Mouse (Mus musculus) heart, postnatal 0 days (tissue): ENCODE results near the gene Syt3. TPM values are rescaled to one million over a fixed set of nuclear protein-coding genes. Genes with fewer than 3 reads are reported as not detected.

ENCODE experiments used
- ATAC-seq: fragments of 200-750 bp; cut with Nextera tagmentation; 2 replicates; pipeline ENCODE4 v1.8.0; 2017; ENCODE audit warnings: low read depth, moderate number of reproducible peaks, moderate library complexity; ENCODE audit not compliant: insufficient read depth
- DNase-seq: peaks from one replicate; pipeline ENCODE4 v3.0.0-alpha.2; 2016; ENCODE audit warnings: low spot score
- H3K27ac ChIP-seq: fragments of 300-500 bp; sonication (generic); 2 replicates; pipeline ENCODE4 v1.5.1; 2014; ENCODE audit warnings: low read depth, mild to moderate bottlenecking
- H3K27me3 ChIP-seq: fragments of 300-500 bp; sonication (generic); 2 replicates; pipeline ENCODE4 v1.6.1; 2014; ENCODE audit warnings: low read length, mixed read lengths; ENCODE audit not compliant: control insufficient read depth, insufficient read depth
- H3K36me3 ChIP-seq: fragments of 300-500 bp; sonication (generic); replicated peaks from 2 replicates; pipeline ENCODE4 v1.6.1; 2014; ENCODE audit warnings: low read length, mixed read lengths; ENCODE audit not compliant: control insufficient read depth, insufficient read depth
- H3K4me1 ChIP-seq: fragments of 300-500 bp; sonication (generic); 2 replicates; pipeline ENCODE4 v1.6.1; 2014; ENCODE audit warnings: antibody characterized with exemption; ENCODE audit not compliant: control insufficient read depth, insufficient read depth
- H3K4me2 ChIP-seq: fragments of 300-500 bp; sonication (generic); 2 replicates; pipeline ENCODE4 v1.6.1; 2014; ENCODE audit warnings: low read depth, mild to moderate bottlenecking, low read length, moderate library complexity
- H3K4me3 ChIP-seq: fragments of 300-500 bp; sonication (generic); 2 replicates; pipeline ENCODE4 v1.5.1; 2014; ENCODE audit warnings: low read depth, low read length
- H3K9ac ChIP-seq: fragments of 300-500 bp; sonication (generic); replicated peaks from 2 replicates; pipeline ENCODE4 v1.6.1; 2014; ENCODE audit warnings: low read depth, low read length, mixed read lengths
- H3K9me3 ChIP-seq: fragments of 300-500 bp; sonication (generic); replicated peaks from 2 replicates; pipeline ENCODE4 v1.6.1; 2016; ENCODE audit warnings: low read length; ENCODE audit not compliant: control insufficient read depth
- CTCF ChIP-seq: IDR thresholded peaks from 2 replicates; pipeline ENCODE4 v1.5.1; 2016; ENCODE audit warnings: antibody characterized with exemption, control low read depth, low read depth
- EP300 ChIP-seq: IDR thresholded peaks from 2 replicates; pipeline ENCODE4 v1.6.1; 2016; ENCODE audit warnings: antibody characterized with exemption, low read depth
- WGBS: fragments of 180-500 bp; shearing (Covaris S2); extraction: QIAGEN DNeasy Blood & Tissue Kit; methylation state at CpG from one replicate; pipeline ENCODE4 v1.1.7; 2014; 5-methylcytosine and 5-hydroxymethylcytosine counted together
- polyA plus RNA-seq: library from polyadenylated mRNA; unstranded; fragments of >200 nt; fragmentation: Nextera tagmentation; extraction: Ambion mirVana; gene quantifications from 2 replicates; pipeline ENCODE4 v1.2.1, GENCODE M21; 2015
- total RNA-seq: library from RNA; depleted of rRNA; stranded (reverse); fragments of >200 nt; gene quantifications from 2 replicates; pipeline ENCODE4 v1.2.3, GENCODE M21; 2014; ENCODE audit warnings: low replicate concordance

The Syt3 gene
- total and polyA plus RNA-seq, 2 experiments from 2014 or later: 0.86 to 3.1 TPM

GRCm38 (mm10) chr7:44398570-44398969, 14.7 kb downstream of the Syt3 start:
- no peaks in the 10 kb centered on the region for H3K4me1 ChIP-seq
- WGBS: 11% methylated on average over 3 of the region's 3 CpGs

GRCm38 (mm10) chr7:44401673-44402072, 17.8 kb downstream of the Syt3 start:
- ATAC-seq (no peak), DNase-seq (no peak)
- H3K27me3 ChIP-seq: 0 out of 2 replicates have a peak, but pooled peaks cover 9% of the 10 kb centered on the region
- H3K4me2 ChIP-seq: no peak overlapping the region
- H3K4me3 ChIP-seq: no peak overlapping the region
- no peaks in the 10 kb centered on the region for H3K4me1 ChIP-seq
- H3K36me3 ChIP-seq: no peaks in the 10 kb centered on the region
- no peak overlapping the region for H3K9ac ChIP-seq
- no peaks in the 10 kb centered on the region for H3K9me3 ChIP-seq
- H3K27ac ChIP-seq: no peak overlapping the region
- TF ChIP-seq EP300 (no peak), CTCF (no peak)
- WGBS: 64% methylated on average over 6 of the region's 6 CpGs

More at GRCm38 (mm10) chr7:44398570-44398969, 14.7 kb downstream of the Syt3 start:
- Histone ChIP-seq H3K9ac (no peak overlapping the region), H3K36me3 (no peaks in the 10 kb centered on the region), H3K27ac (no peak overlapping the region), H3K27me3 (0 out of 2 replicates have a peak, but pooled peaks cover 9% of the 10 kb centered on the region), H3K4me3 (no peak overlapping the region), H3K9me3 (no peaks in the 10 kb centered on the region), H3K4me2 (no peak overlapping the region)
- ATAC-seq: peak; percentile 71; the same call in 1 of the 2 replicates
- TF ChIP-seq EP300: no peak
- TF ChIP-seq CTCF: peak; percentile 78
- peak; percentile 44 for DNase-seq

GRCm38 (mm10) chr7:44405346-44406014, 21.6 kb downstream of the Syt3 start:
- Histone ChIP-seq H3K4me2 (peak overlapping the region; percentile 54), H3K9ac (no peak overlapping the region), H3K4me1 (no peaks in the 10 kb centered on the region), H3K9me3 (no peaks in the 10 kb centered on the region), H3K27ac (no peak overlapping the region), H3K36me3 (no peaks in the 10 kb centered on the region), H3K27me3 (0 out of 2 replicates have a peak, but pooled peaks cover 9% of the 10 kb centered on the region), H3K4me3 (peak overlapping the region; percentile 37)
- ATAC-seq: peak; percentile 90
- 1% methylated on average over 27 of the region's 27 CpGs for WGBS
- TF ChIP-seq CTCF (no peak), EP300 (no peak)
- DNase-seq: peak; percentile 95

- no peak overlapping the region for H3K4me2 ChIP-seq
Measured at GRCm38 (mm10) chr7:44406015-44406355, 22.1 kb downstream of the Syt3 start.

DNA sequence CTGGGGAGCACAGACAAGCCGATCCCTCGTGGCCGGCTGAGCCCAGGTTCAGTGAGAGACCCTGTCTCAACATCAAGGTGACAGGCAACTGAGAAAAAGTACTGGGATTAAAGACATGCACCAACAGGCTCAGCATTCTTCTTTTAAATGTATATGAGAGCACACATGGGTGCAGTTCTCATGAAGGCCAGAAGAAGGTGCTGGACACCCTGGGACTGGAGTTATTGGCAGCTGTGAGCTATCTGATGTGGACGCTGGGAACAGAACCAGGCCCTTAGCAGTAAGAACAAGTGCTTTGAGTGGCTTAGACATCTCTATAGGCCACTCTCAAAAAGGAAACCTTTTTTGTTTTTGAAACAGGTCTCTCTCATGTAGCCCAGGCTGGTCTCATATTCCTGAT, 27.2 kb downstream of the Syt3 start:
- Histone ChIP-seq H3K27ac (no peak overlapping the region), H3K4me3 (no peak overlapping the region), H3K4me1 (no peaks in the 10 kb centered on the region), H3K27me3 (no peaks in the 10 kb centered on the region), H3K9me3 (no peaks in the 10 kb centered on the region), H3K9ac (no peak overlapping the region), H3K4me2 (no peak overlapping the region), H3K36me3 (no peaks in the 10 kb centered on the region)
- DNase-seq: no peak
- no peak for ATAC-seq
- no peak for TF ChIP-seq EP300
- TF ChIP-seq CTCF: no peak
- 66% methylated on average over 4 of the region's 4 CpGs for WGBS

More at GRCm38 (mm10) chr7:44406015-44406355, 22.1 kb downstream of the Syt3 start:
- WGBS: under 1% methylated on average over 5 of the region's 5 CpGs
- H3K36me3 ChIP-seq: no peaks in the 10 kb centered on the region
- H3K4me3 ChIP-seq: peak overlapping the region; percentile 37; the same call in 1 of the 2 replicates
- TF ChIP-seq EP300 (no peak), CTCF (no peak)
- no peaks in the 10 kb centered on the region for H3K4me1 ChIP-seq
- ATAC-seq (no peak; the same call in 1 of the 2 replicates), DNase-seq (no peak)
- 0 out of 2 replicates have a peak, but pooled peaks cover 8% of the 10 kb centered on the region for H3K27me3 ChIP-seq
- H3K27ac ChIP-seq: no peak overlapping the region
- no peak overlapping the region for H3K9ac ChIP-seq
- no peaks in the 10 kb centered on the region for H3K9me3 ChIP-seq

GRCm38 (mm10) chr7:44413307-44413706, 29.4 kb downstream of the Syt3 start:
- ATAC-seq (no peak), DNase-seq (no peak)
- Histone ChIP-seq H3K27ac (no peak overlapping the region), H3K9ac (no peak overlapping the region), H3K9me3 (no peaks in the 10 kb centered on the region), H3K36me3 (no peaks in the 10 kb centered on the region), H3K4me2 (no peak overlapping the region), H3K4me3 (no peak overlapping the region), H3K27me3 (no peaks in the 10 kb centered on the region), H3K4me1 (no peaks in the 10 kb centered on the region)
- TF ChIP-seq CTCF: no peak
- no peak for TF ChIP-seq EP300
- 72% methylated on average over 6 of the region's 6 CpGs for WGBS
